ENCODE assay signal across 30 mouse cellular contexts in genomic region chr2:168769259-168769658, GRCm38 (mm10). TPM values are rescaled to one million over a fixed set of nuclear protein-coding genes. Genes with fewer than 3 reads are reported as not detected.
"Had no signal": no experiment of that assay in that cellular context is flagged by ENCODE, and none has a peak within 500 bp of the region (broad histone marks: within the 10 kb centered on the region; RNA-seq: fewer than 3 reads in every experiment).

No protein-coding gene starts in this region.

- H3K9ac ChIP-seq: heart, embryonic 13.5 days; heart, embryonic 15.5 days; hindbrain, embryonic 13.5 days; hindbrain, embryonic 15.5 days; kidney, embryonic 15.5 days; limb, embryonic 13.5 days; limb, embryonic 15.5 days; liver, embryonic 12.5 days; liver, embryonic 14.5 days had no signal

- H3K4me2 ChIP-seq: heart, embryonic 11.5 days; heart, embryonic 13.5 days; heart, embryonic 15.5 days; hindbrain, embryonic 13.5 days; hindbrain, embryonic 15.5 days; kidney, embryonic 15.5 days; limb, embryonic 13.5 days; limb, embryonic 15.5 days; liver, embryonic 12.5 days had no signal

- ATAC-seq: hindbrain, postnatal 0 days; intestine, embryonic 16.5 days; liver, embryonic 12.5 days had no signal

- DNase-seq: gastrocnemius, postnatal 14 days; gastrocnemius, postnatal 36 days; heart, adult 11 months; heart, adult 2 months; heart, postnatal 14 days; heart, postnatal 36 days; kidney, adult 11 months; kidney, adult 2 months; kidney, adult 9 months; kidney, postnatal 14 days; kidney, postnatal 36 days; layer of hippocampus, adult 9-11 months; layer of hippocampus, postnatal 36 days; left cerebral cortex, postnatal 4 days had no signal

- H3K27ac ChIP-seq: heart, adult 2 months; heart, embryonic 13.5 days; heart, embryonic 15.5 days; hindbrain, embryonic 13.5 days; hindbrain, embryonic 15.5 days; hindbrain, postnatal 0 days; kidney, embryonic 15.5 days; kidney, postnatal 0 days; limb, embryonic 13.5 days; limb, embryonic 15.5 days; liver, embryonic 12.5 days; liver, embryonic 14.5 days had no signal

- H3K36me3 ChIP-seq: heart, embryonic 13.5 days; heart, embryonic 15.5 days; hindbrain, embryonic 13.5 days; hindbrain, embryonic 15.5 days; kidney, embryonic 15.5 days; limb, embryonic 13.5 days; limb, embryonic 15.5 days; liver, embryonic 12.5 days had no signal

- H3K9me3 ChIP-seq: heart, embryonic 13.5 days; heart, embryonic 15.5 days; hindbrain, embryonic 13.5 days; hindbrain, embryonic 15.5 days; kidney, embryonic 15.5 days; limb, embryonic 13.5 days; limb, embryonic 15.5 days; liver, embryonic 12.5 days had no signal

- H3K4me3 ChIP-seq: heart, adult 2 months; heart, embryonic 13.5 days; heart, embryonic 15.5 days; hindbrain, embryonic 13.5 days; hindbrain, embryonic 15.5 days; kidney, embryonic 15.5 days; limb, embryonic 13.5 days; limb, embryonic 15.5 days; liver, embryonic 12.5 days had no signal

RNA-seq across cellular contexts. Expression of gene Sall4, which starts 1.5 kb away (rescaled TPM):
- total RNA-seq: hematopoietic stem cell, adult 5-6 weeks; left cerebral cortex, postnatal 4 days; liver, adult 2 months had no signal
- polyA plus RNA-seq: gonadal fat pad, adult 2 months; kidney, adult 2 months; kidney, postnatal 0 days; liver, adult 2 months had no signal
